Mouse (Mus musculus): ENCODE results near the gene 2310011J03Rik.

DNA sequence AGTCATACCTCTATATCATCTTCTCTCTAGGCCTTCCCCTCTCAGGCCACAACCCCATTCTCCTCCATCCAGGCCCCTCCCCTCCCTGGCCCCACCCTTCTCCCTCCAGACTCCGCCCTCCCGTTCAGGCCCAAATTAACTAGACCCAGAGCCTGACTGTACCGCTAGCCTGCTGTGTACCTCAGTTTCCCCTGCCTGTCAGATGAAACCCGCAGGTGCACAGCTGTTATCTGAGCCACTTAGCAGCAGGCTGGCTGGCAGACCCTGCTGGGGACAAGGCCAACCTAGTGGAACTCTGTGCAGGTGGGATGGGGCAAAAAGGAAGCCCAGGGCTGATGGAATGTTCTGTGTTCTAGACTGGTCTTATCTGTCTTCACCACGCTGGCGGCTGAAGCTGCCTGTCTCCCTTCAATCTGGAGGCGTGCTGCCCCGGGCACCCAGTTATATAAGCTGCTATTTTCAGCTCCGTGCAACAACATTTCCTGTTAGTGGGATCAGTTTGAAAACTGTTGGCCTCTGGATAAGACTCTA is 23.9 kb upstream of the 2310011J03Rik start:
- TF ChIP-seq POLR2A (IDR thresholded peaks at IDR 0.05; ENCODE audit: extremely low read depth, insufficient read depth, low read length) (no peak), CTCF (IDR thresholded peaks at IDR 0.05; ENCODE audit: low read depth, low read length) (no peak)

Measured in liver, adult 2 months (tissue).